Comparison of ENCODE assay signal across 10 mouse cellular contexts in the genomic region with DNA sequence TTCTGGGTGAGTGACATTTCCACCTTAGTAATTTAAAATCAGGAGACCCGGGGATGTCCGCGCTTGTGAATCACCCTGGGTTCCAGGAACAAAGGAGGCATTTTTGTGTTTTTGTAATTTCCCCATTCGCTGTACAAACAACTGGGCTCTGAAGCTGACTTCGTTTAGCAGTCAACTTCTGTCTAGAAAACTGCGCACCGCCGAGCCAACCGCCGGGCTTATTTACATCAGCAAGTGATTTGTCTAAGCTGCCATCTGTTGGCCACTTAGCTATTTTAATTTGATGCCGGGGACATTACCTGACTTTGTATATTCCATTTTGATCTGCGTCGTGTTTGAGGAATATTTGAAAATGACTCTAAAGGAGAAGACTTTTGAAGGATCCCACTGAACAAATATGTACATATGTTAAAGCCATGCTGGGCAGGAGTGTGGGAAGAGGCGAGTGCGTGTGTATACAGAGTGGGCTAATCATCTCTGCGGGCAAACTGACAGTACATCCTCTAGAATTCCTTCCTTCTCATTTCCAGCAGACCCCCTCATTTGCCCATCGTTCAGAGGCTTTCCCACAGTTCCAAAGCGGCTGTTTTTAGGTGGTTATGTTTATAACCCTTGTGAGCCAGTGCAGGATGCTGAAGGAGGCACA.
DNase-seq lines count a peak whose midpoint lies in the region; ATAC-seq and TF ChIP-seq lines count a peak whose summit lies in the region.
"Had no signal": no experiment of that assay in that cellular context is flagged by ENCODE, and none has a peak within 500 bp of the region (broad histone marks: within the 10 kb centered on the region; RNA-seq: fewer than 3 reads in every experiment).

No protein-coding gene starts in this region.

- 0 out of 2 replicates have a peak overlapping the region, but pooled peaks have one; percentile 5 for H3K4me3 ChIP-seq in forebrain, embryonic 15.5 days
- 0 out of 2 replicates have a peak overlapping the region, but pooled peaks have one; percentile 2 for H3K4me3 ChIP-seq in midbrain, embryonic 14.5 days (replicated peaks; ENCODE audit: low read depth, low read length)

- peaks cover 18% of the 10 kb centered on the region for H3K4me1 ChIP-seq in forebrain, embryonic 15.5 days
- peaks cover 40% of the 10 kb centered on the region for H3K4me1 ChIP-seq in midbrain, embryonic 14.5 days (ENCODE audit: control insufficient read depth, insufficient read depth, low read length)

- TF ChIP-seq CTCF in brain, embryonic 14.5 days (IDR thresholded peaks at IDR 0.05; ENCODE audit: borderline replicate concordance, extremely low read depth, insufficient read depth, insufficient read length): no peak

- TF ChIP-seq POLR2A in brain, embryonic 14.5 days (IDR thresholded peaks at IDR 0.05; ENCODE audit: borderline replicate concordance, extremely low read depth, insufficient read depth, insufficient read length, poor library complexity, severe bottlenecking): no peak

- peaks cover 62% of the 10 kb centered on the region for H3K27me3 ChIP-seq in forebrain, embryonic 15.5 days
- no peaks in the 10 kb centered on the region for H3K27me3 ChIP-seq in midbrain, embryonic 14.5 days (ENCODE audit: control insufficient read depth, insufficient read depth, low read length)

- H3K9ac ChIP-seq in forebrain, embryonic 15.5 days (replicated peaks): no peak overlapping the region
- peak overlapping the region; percentile 50; the same call in 1 of the 2 replicates for H3K9ac ChIP-seq in midbrain, embryonic 14.5 days (replicated peaks; ENCODE audit: low read length)

- H3K36me3 ChIP-seq in forebrain, embryonic 15.5 days: no peaks in the 10 kb centered on the region
- no peaks in the 10 kb centered on the region for H3K36me3 ChIP-seq in midbrain, embryonic 14.5 days (ENCODE audit: control insufficient read depth, insufficient read depth, low read length)

- DNase-seq in cerebellum, adult 18-20 months: peak; percentile 15 to 27
- no peak for DNase-seq in cerebellum, adult 9-11 months
- DNase-seq in brain, embryonic 14.5 days (ENCODE audit: low read depth): peak; percentile 89
- peak; percentile 83 for DNase-seq in midbrain, embryonic 14.5 days
- no peak for DNase-seq in spleen, postnatal 4 days (ENCODE audit: low spot score in 2 of 2)
- DNase-seq in ovary, postnatal 36 days (ENCODE audit: low spot score): no peak
- DNase-seq: layer of hippocampus, adult 9-11 months; thymus, postnatal 25 days had no signal

- H3K4me2 ChIP-seq in forebrain, embryonic 15.5 days (replicated peaks): peak overlapping the region; percentile 28
- H3K4me2 ChIP-seq in midbrain, embryonic 14.5 days (ENCODE audit: low read length): peak overlapping the region; percentile 50

- WGBS in forebrain, embryonic 15.5 days: 15% methylated on average over 18 of the region's 18 CpGs
- 14% methylated on average over 18 of the region's 18 CpGs for WGBS in midbrain, embryonic 14.5 days

- H3K9me3 ChIP-seq in forebrain, embryonic 15.5 days: no peaks in the 10 kb centered on the region
- no peaks in the 10 kb centered on the region for H3K9me3 ChIP-seq in midbrain, embryonic 14.5 days (ENCODE audit: control insufficient read depth, low read length)

- ATAC-seq in forebrain, embryonic 15.5 days (replicated peaks): peak; percentile 17; the same call in 1 of the 2 replicates
- ATAC-seq in midbrain, embryonic 14.5 days (ENCODE audit: low FRiP score, low TSS enrichment): peak; percentile 15; the same call in 1 of the 2 replicates
- no peak for ATAC-seq in monocyte, adult 5-6 weeks (replicated peaks; ENCODE audit: insufficient number of reproducible peaks, low FRiP score, low TSS enrichment, poor library complexity, severe bottlenecking)

- H3K27ac ChIP-seq in forebrain, embryonic 15.5 days (replicated peaks): peak overlapping the region; percentile 53; the same call in 1 of the 2 replicates
- H3K27ac ChIP-seq in midbrain, embryonic 14.5 days (replicated peaks; ENCODE audit: low read depth, low read length): peak overlapping the region; percentile 80

Comparison
In these comparisons a context has a peak if more than half of its experiments do, and no peak if none do; other contexts are left out.
1. DNase-seq: peak in cerebellum, adult 18-20 months (2 of 2), brain, embryonic 14.5 days (single experiment) and midbrain, embryonic 14.5 days (single experiment); none in cerebellum, adult 9-11 months (single experiment), spleen, postnatal 4 days (0 of 2) and ovary, postnatal 36 days (single experiment).